Mouse (Mus musculus): ENCODE measurements at regions not wholly inside any gene's neighbourhood (a gene's known extent, or its start where the extent isn't known, plus 50 kb on each side); places are given as distances from the start of the nearest gene placed in this dataset.

DNA sequence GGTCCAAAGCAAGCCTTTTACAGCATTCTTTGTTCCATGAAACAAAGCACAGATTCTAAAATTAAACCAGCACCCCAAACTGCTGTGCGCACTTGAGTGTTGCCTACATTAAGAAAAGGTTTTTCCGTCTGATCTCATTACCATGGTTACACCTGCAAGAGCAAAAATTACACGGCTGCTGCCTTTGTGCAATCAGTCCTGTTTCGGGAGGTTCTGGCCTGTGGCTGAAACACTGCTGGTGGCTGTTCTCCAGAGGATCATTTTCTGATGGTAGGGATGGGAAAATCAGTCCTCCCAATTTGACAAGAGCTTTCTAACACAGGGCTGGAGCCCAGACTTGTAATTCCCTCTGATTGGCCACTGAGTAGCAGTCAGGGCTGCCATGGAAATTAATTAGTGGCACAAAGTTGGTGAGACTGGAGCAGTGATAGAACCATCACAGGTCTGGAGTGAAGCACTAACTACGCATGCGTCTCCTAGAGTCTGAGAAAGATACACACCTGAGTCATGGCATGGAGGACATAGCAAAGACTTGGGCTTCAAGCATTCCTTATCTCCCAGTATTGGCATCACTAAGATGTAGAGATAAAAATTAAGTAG is 114.8 kb upstream of the Fam49a start:
- DNase-seq (ENCODE audit: low spot score in 2 of 2), result no peak

DNA sequence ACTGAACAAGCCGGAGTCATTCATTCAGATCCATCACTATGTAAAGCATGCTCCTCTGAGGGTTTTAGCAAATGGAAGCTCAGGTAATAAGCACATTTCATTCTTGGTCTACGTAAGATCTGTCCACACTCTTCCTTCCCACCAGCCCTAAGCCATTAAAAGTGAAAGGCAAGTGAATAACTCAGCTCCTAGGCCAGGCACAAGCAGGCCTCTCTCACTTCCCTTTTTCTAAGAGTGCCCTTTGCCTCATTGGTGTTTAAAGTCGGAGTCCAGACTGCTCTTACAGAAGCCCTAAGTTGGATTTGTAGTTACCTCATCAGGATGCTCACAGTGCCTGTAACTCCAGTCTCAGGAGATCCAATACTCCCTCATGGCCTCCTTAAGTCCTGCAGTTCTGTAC is 114.1 kb upstream of the Fam49a start:
- no peak for DNase-seq (ENCODE audit: low spot score in 2 of 2)

DNA sequence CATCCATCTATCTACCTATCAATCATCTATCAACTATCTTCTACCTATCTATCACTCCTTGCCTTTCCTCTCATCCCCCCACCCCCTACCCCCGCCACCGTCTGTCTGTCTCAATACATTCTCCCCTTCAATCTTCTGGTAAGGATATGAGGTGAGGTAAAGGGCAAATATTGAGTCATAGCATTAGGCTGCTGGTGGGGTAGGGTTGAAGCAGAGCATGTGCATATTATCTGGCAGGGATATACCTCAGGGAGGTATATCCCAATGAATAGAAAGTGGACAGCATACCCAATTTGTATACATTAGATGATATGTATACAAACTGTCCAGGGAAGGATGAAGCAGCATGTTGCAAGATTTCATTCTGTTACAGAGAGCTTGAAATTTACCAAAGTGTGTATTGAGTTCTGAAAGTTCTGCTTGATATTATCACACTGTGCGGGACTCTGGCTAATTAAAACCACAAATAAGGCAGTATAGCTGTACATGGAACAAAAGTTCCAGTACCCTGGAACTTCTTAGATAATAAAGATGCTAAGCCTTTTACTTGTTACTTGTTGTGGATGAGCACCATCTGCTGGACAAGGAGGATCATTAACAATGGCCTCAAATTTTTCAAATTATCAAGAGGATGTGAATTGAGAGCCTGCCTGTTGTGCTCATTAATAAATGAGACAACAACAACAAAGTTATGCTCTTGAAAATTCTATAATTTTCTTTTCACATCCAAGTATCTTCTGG is 113.1 kb upstream of the Fam49a start:
- no peak for DNase-seq (ENCODE audit: low spot score in 2 of 2)

DNA sequence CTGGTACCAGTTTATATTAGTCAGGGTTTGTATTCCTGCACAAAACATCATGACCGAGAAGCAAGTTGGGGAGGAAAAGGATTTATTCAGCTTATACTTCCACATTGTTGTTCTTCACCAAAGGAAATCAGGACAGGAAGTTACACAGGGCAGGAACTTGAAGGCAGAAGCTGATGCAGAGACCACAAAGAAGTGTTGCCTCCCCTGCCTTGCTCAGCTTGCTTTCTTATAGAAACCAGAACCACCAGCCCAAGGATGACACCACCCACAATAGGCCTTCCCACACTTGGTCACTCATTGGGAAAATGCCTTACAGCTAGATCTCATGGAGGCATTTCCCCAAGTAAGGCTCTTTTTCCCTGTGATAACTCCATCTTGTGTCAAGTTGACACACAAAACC is 97.5 kb upstream of the Fam49a start:
- DNase-seq (ENCODE audit: low spot score in 2 of 2), result no peak

DNA sequence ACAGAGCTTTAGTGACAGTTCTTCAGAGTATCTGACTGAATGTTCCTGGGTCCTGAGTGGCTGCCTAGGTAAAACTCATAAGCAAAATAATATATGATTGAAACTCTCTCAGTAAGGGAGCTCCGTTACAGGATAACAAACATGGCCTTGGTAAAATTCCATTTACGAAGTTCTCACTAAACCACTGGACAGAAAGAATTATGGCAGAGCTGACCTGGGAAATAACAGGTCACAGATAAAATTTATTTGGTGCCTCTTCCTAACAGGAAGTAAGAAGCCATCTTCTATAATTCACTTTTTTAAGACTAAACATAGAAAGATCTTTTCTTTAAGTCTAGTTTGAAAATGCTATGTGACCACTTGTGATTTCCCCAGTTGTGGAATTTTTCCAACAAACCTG is 91.4 kb upstream of the Fam49a start:
- no peak for DNase-seq (ENCODE audit: low spot score in 2 of 2)

DNA sequence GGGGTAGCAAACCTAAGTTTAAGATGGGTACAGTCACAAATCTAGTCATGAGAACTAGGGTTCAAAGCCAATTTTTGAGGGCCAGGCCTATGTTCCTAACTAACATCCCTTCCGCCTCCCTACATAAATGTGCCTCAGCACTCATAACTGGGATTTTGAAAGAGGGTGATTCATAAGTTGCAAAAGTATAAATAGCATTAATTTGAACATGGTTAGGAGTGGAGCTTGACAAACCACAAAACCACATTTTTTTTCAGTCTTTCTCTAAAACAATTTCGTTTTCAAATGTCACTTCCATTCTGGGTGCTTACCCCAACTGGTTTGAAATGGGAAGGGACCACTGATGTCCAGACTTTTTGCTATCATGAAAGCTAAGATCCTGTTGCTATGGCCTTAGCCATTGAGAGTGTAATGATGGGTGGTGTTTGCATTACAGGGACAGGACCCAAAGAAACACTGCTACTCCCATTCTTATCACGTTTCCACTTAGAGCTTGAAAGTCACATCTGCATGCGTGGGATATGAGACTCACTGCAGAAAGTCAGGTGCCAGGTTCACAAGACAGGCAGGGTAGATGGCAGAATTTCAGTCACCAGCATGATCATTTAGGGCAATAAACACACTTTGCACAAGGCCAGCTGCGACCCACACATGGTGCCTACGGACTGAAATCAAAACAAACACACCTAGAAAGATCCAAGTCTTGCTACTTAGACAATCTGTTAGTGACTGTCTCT is 89.7 kb upstream of the Fam49a start:
- no peak for DNase-seq (ENCODE audit: low spot score in 2 of 2)

DNA sequence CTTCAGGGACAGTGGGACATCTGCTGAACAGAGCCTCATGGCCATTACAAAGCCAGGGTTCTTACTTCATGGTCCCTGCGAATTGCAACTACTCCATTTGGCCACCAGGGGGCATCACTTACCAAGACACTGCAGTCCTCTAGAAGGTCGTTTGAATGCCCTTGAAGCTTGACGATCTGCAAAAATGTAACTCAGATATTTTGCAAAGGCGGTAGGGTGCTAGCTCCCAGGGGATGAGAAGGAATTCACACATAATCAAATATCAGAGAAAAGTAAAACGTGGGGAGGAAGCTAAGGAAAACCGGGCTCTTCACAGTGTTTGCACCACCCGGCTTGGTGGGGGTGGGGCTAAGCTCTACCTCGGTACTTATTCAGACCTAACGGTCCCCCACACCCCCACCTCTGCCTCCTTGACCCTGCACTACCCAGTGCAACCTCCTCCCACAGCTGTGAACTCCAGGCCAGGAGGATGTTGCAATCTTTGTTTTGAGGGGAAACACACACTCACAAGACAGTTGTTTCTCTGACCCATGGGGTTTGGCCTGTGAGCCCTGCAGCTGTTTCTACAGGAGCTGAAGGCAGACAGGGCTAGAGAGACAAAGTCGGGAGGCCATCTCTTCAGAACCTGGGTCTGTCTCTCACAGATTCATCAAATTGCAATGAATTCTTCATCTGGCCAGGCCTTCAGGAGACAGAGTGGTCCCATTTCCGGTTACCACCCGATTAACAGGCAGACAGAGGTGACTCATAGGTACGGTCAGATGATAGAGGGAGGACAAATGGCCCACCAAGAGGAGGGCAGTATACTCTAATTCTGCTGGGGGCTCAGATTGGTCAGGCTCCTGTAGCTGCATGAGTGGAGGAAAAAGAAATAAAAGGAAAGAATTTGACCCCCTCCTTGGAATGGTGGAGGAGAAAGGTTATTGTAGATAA is 85.3 kb upstream of the Fam49a start:
- DNase-seq (ENCODE audit: low spot score in 2 of 2), result peak; percentile 61 to 64

DNA sequence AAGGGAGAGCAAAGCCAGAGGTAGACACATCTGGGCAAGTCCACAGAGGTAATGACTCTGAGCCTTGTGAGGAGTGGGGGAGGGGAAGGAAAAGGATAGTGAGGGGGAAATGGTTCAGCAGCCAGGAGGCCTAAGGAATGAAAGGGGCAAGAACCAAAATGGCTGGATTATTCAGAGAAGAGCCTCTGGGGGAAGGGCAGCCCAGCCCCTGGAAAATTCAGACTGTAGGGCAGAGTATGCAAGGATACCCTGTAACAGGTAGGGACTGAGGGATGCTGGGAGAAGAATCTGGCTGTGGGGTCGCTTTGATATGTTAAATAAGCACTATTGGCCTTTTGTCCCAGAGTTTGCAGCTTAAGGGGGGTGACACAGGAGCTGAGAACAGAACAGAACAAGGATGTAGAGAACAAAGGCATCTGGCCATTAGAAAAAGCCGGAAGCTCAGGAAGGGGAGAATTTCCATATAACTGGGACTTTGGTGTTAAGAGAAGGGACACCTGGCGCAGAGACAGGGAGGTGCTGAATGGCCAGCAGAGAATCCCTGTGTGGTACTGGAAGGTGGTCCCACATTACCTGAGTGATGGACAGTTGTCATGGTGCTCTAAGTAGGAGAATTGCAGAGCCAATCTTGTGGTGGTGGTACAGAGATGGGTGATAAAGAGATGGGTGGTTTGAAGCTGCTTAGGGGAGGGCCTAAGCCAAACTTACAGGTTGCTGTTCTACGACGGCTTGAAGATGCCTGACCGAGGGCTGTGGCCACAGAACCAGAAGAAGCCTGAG is 84.5 kb upstream of the Fam49a start:
- DNase-seq (ENCODE audit: low spot score in 2 of 2), result no peak

DNA sequence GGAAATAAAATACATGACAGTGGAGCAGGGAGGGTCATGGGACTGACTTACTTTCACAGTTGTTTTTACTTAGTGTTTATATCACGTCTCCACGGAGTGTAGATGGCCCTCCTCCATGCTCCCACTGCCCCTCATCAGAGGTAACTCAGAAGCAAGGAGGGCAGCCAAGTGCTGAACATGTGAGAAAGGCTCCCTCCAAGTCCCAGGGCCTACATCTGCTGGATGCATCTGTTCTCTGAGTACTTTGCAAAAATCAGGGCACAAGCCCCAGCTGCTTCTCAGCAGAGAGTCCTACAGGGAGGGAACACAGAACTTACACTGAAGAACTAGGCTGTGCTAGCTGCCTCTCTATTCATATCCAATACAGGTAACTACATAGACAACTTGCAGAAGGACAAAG is 83.5 kb upstream of the Fam49a start:
- DNase-seq (ENCODE audit: low spot score in 2 of 2), result no peak

DNA sequence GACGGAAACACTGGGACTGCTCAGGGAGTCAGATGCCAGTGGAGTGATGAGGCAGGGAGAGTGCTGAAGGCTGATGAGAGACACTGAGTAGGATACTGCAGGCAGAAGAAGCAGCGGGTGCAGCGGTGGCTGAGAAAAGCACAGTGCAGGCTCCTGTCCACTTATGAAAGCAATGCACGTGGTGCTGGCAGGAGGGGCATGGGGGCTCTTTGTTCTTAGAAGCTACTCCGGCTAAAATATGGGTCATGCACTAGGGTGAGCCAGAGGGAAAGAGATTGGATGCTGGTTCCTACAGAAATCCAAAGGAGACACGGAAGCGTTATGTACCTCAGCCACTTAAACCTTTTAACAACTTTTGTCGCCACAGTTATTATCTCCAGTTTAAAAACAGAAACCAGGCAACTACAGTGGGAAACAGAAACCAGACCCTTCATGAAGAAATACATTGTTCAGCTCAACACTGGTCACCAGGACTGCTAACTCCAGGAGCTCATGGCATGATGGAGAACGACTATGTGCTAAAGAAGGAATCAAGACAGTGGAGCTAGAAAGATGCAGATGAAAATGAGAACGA is 82.6 kb upstream of the Fam49a start:
- no peak for DNase-seq (ENCODE audit: low spot score in 2 of 2)

DNA sequence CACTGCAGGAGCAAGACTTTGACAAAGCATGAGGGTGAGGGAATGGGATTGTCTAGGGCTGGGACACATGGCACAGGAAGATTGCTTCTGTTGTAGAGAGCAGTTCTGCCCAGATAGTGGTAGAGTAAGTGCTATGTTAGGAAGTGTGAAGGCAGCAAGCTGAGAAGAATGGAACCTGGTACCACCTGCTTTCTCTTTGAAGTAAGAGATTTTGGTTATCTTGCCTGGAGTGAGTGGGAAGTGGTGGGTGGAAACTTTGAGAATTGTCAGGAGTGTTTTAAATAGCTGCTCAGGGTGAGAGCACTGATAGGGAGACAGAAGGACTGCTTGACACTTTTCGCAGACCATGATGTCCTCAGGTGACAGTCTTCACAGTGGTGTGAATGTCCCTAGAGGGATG is 81.0 kb upstream of the Fam49a start:
- no peak for DNase-seq (ENCODE audit: low spot score in 2 of 2)

DNA sequence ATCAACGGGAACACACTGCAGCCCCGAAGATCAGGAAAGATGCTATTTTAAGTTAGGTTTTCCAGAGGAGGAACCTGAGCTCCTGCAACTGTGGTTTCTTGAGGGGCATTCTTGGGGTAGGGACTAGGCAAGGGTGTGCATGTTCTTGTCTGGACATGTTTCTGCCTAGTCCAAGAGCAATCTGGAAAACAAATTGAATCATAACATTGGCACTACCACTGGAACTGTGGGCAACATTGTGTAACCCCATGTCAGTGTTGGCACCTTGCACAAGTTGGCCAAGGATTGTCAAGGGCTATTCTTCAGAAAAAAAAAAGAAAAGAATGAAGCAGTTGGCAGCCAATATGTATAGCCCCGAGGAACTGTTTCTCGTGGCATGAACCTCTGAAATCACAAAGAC is 80.3 kb upstream of the Fam49a start:
- no peak for DNase-seq (ENCODE audit: low spot score in 2 of 2)

DNA sequence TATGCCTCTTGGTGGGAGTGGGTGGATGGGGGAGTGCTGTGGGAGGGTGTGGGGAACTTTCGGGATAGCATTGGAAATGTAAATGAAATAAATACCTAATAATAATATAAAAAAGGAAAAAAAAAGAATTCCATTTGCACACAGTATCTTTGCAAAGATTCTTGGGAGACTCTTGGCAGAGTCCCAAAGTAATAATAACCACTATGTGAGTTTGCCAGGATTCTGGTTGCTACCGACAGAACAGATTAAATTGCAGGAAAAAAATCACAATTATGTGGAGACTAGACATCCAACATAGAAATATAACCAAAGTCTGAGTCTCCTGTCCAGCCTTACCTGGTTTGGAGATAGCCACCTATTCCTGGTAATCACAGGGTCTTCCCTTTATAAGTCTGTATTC is 75.6 kb upstream of the Fam49a start:
- DNase-seq (ENCODE audit: low spot score in 2 of 2), result no peak

DNA sequence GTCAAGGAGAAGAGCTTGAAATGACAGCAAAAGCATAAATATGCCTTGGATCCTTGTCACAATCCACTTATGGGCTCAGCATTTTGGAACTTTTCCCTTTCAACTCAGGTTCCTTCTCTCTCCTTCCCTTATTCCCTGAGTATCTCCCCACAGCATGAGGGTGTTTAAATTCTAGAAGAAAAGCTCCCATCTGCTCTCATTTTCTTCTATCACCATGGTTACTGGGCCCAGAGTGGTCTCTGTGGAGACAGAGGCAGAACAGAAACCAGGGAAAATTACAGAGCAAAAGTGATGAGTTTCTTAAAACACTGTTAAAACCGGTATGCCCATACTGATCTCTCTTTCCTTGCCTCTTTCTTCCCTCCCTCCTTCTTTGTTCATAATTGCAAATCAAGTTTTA is 66.9 kb upstream of the Fam49a start:
- DNase-seq (ENCODE audit: low spot score in 2 of 2), result no peak

DNA sequence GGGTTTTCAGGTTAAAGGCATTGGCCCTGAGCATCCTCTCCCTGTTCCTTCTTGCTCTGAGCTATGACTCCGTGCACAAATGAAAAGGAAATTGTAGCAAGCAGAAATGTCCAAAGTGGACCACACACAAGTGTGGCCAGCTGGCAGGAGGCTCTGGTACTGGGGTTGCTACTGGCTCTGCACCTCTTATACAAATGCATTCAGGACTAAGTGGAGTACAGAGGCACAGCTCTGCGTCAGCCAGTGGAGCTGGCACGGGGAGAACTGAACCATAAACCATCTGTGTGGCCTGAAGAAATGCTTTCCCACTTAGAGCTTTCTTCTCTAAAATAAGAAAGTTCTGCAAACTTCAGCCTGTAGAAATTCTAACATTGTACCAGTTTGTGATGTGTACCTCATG is 65.3 kb upstream of the Fam49a start:
- no peak for DNase-seq (ENCODE audit: low spot score in 2 of 2)

DNA sequence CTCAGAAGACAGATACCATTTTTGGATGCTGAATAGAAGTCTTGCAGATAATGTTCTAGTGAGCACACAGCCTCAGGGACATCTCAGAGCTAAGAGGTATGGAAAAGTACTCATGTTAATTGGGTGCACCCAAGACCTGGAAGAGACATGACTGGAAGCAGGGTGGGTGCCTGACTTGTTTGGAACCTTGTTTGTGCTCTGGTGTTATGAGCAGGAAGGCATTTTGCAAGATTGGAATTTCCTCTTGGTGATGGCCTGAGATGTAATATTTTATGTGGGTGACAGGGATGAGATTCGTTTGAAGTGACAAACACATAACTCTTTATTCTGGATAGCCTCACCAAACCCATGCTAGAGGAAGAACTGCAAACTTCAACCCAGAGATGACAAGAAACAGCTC is 53.7 kb upstream of the Fam49a start:
- no peak for DNase-seq (ENCODE audit: low spot score in 2 of 2)
